Mouse (Mus musculus) E14TG2a.4 (cell line): ENCODE data around the gene Sult2a7.

ENCODE experiments used
- CTCF ChIP-seq: conservative IDR thresholded peaks from 2 replicates; pipeline ENCODE4 v1.5.1; 2014; ENCODE audit warnings: low read length
- NANOG ChIP-seq: IDR thresholded peaks from 2 replicates; pipeline ENCODE4 v1.6.1; 2014; ENCODE audit warnings: borderline replicate concordance, low read length, mixed read lengths

DNA sequence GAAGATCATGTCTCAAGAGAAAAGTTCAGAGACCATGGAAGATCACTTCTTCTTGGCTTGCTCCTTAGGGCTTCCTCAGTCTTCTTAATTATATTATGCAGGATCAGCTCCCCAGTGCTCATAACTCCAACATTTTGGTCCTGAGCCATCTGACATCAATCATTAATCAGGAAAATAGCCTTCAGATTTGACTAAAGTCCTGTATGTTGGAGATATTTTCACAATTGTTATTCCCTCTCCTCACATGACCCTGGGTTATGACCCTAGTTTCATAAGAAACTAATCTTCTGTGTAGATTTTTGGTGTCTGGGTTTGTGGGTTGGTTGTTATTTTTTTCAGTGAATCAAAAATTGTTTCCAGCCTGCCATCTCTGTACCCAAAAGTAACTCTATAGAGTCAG is 54.4 kb downstream of the Sult2a7 start:
- TF ChIP-seq CTCF (no peak), NANOG (no peak)
